Mouse (Mus musculus) retina, embryonic 14.5 days (tissue): ENCODE data around the gene Ubr7.

Experiments
- DNase-seq: peaks from one replicate; pipeline ENCODE4 v3.0.0-alpha.2; 2015; ENCODE audit warnings: low spot score

Ubr7 gene

DNA sequence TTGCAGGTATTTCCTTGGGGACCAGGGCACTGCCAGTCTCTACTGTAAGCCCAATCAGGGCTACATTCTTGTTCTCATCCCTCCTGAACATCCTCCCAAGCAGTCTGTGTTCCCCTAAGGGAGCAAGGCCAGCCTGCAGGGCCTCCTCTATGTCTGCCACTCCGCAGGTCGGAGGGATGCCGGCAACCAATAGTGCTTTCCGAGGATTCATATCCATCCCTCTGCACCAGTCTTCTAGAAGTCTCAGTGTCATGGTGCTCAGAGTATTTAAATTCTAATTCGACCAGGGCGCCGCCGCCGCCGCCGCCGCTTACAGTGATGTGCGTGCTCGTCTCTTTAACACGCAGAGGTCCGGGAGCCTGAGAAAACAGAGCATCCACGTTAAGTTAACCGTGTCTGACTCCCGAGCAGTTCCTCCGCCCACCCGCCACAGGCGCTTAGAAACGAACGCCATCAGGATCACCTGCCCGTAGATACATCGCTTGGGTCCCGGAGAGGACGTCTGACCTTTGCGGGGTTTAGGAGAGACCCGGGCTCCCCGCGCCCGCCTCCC lies 14.7 kb upstream of the Ubr7 start:
- no peak for DNase-seq

DNA sequence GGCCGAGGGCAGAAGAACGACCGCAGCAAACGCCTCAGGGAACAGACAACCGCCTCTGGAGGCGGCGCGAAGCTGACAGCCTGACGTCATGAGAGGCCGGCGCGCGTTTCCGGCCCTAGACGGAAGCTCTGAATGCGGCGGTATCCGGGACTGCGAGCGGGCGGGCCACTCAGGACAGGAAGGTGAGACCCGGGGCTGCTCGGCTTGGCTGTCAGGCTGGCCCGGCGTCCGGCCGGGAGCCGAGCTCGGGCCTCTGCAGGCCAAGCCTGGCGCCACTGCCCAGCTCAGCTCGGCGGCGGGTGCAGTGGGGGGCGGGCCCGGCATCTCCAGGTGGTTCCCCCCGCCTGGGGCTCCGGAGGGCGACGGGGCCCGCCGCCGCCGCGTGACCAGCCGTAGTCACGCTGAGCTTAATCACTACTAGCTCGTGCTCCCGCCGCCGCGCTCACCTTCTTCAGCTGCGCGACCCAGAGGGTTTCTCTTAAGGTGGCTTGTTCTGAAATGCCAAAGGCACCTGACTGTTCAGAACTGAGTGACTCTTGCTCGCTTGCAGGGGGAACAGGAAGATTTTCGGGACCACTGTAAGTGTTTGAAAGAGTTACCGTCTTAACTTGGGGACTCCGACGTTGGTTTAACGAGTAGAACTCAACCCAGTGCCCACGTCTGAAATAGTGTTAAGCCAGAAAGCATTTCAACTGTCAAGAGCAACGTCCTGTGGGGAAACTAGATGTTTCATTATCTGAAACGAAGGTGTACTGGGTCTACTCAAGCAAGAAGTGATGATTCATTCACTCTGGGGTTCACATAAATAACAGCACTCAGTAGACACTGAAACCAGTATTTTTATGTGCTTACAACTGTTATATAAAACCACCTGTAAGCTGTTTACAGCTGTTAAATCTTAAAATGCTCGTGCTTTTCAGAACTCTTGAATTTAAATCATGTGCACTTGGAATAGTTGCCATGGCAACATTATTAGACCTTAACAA lies 13.9 kb upstream of the Ubr7 start, which contains the start of the genes Moap1 and Tmem251:
Moap1 (minus strand) TSS at position 73 of the 986 bp plus-strand sequence.
Tmem251 (plus strand) TSS at position 174 of the 986 bp plus-strand sequence.
- DNase-seq = peak; percentile 92

GRCm38 (mm10) chr12:102744839-102745238 lies 12.9 kb upstream of the Ubr7 start:
- no peak for DNase-seq

GRCm38 (mm10) chr12:102748256-102748655 lies 9.5 kb upstream of the Ubr7 start:
- DNase-seq = no peak

GRCm38 (mm10) chr12:102756304-102756703 lies 1.5 kb upstream of the Ubr7 start:
- DNase-seq = peak; percentile 21

- no peak for DNase-seq
Measured at GRCm38 (mm10) chr12:102757055-102757688, 595 bp upstream of the Ubr7 start.

GRCm38 (mm10) chr12:102758403-102758756 lies 613 bp downstream of the Ubr7 start, which contains the start of gene Gm20604:
Gm20604 (minus strand) TSS chr12:102758672.
- DNase-seq = no peak

- no peak for DNase-seq
Measured at GRCm38 (mm10) chr12:102758936-102759335, 1.2 kb downstream of the Ubr7 start.

DNA sequence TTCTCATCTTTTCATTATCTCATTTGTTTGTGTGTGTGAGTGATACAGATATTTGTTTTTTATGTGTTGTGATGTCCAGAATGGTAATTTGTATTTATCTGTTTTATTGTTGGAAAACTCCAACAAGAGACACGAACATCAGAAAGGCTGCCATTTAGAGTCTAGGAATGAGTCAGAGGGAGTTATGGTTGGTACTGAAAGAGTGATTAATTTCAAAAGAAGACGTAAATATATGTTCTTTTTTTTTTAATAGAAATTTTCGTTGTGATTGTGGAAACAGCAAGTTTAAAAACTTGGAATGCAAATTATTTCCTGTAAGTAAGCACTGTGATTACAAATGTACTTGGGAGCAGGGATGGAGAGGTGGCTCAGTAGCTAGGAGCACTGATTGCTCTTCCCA lies 3.9 kb downstream of the Ubr7 start:
- no peak for DNase-seq

GRCm38 (mm10) chr12:102763696-102764095 lies 5.9 kb downstream of the Ubr7 start:
- DNase-seq = no peak

DNA sequence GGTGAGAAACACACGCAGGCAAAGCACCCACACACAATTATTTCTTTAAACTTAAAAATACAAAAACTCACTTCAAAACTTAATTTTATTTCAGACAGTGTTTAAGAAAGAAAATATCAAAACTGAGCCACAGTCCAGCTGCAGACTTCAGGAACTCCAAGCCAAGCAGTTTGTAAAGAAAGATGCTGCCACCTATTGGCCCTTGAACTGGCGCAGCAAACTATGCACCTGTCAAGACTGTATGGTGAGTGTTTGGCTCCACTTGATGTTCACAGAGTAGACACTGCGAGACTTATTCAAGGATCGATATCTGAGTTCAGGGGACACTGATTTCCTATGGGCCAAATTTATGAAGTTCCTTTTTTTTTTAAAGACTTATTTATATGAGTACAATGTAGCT lies 11.2 kb downstream of the Ubr7 start:
- peak; percentile 9 for DNase-seq

DNA sequence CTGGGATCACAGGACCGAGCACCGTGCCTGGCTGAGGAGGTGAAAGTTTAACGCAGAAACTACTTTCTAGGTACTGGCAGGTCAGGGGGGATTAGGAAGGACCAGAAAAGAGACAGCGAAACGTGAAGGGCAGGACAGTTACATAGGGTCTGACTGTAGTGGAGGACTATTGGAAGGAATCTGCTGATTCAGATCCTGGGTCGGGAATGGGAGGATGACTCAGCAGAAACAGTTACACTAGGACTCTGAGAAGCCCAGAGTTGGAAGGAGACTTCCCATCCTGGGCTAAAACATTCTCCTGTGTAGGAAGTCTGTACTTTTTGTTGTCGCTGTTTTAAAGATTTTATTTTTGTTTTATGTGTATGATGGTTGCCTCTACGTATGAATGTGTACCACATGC lies 13.8 kb downstream of the Ubr7 start:
- DNase-seq = no peak

DNA sequence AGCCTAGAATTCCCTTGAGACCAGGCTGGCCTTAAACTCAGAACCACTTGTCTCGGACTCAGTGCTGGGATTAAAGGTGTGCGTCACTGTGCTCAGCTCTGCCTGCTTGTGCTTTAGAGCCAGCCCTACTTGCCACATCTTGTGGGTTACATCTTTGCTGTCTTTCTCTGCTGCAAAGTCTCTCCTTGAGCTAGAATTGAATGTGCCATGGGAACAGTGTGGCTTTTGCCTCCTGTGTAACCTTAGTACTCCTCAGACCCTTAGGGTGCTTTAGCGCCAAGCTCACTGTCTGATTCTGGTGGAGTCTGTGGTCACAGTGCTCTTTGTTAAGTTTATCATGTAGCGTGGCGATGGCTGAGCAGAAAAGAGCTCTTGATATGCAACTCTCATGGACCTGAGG lies 14.9 kb downstream of the Ubr7 start:
- DNase-seq = no peak

DNA sequence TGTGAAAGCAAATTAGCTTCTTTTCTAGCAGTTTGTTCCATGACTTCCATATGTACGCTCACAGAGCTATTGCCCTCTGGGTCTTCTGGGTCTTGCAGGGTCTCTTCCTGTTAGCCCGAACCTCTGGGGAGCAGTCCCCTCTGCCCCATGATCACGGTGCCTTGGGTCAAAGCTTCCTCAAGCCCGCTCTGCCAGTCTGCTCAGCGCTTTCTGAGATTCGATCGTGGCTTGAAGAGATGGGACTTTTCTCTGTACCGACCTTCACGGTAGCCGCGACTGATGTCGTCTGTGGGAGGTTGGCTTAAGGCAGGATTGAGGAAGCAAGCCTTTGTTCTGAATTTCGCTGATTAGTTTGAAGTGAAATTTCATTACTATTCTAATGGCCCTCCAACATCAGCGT lies 18.3 kb downstream of the Ubr7 start:
- no peak for DNase-seq

DNA sequence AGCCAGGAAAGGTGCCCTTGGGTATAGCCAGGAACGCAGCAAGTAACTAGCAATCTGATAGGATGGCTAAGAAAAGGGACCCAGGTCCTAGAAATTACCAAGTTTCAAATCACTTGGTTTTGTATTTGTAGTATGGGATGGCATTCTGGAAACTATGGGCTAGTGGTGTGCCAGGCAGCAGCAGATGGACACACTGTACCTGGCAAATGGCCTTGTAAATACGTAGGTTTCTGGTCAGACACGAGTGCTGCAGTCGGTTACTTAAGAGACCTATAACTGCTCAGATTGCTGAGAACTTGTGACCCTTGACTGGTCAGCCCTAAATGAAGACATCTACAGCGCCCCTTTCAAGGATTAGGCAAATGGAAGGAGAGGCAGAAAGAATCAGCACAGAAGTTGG lies 20.4 kb downstream of the Ubr7 start:
- DNase-seq = no peak

GRCm38 (mm10) chr12:102779452-102779851 lies 21.7 kb downstream of the Ubr7 start:
- DNase-seq = peak; percentile 18

DNA sequence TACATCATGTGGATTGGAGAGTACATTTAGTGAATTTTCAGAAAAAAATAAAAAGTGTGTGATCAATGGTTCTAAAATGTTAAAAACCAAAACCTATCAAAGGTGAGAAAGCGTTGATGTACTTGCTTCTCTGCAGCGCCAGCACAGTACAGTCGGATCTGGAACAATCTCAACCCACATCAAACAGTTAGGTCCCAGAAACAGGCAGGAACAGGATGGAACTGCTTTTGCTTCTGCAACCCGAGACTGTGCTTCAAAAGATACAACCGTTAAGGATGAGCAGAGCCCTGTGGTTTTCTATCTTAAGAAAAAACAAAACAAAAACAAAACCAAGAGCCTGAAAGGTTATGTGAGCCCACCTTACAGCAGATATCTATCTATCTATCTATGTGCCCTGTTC lies 25.1 kb downstream of the Ubr7 start:
- no peak for DNase-seq

DNA sequence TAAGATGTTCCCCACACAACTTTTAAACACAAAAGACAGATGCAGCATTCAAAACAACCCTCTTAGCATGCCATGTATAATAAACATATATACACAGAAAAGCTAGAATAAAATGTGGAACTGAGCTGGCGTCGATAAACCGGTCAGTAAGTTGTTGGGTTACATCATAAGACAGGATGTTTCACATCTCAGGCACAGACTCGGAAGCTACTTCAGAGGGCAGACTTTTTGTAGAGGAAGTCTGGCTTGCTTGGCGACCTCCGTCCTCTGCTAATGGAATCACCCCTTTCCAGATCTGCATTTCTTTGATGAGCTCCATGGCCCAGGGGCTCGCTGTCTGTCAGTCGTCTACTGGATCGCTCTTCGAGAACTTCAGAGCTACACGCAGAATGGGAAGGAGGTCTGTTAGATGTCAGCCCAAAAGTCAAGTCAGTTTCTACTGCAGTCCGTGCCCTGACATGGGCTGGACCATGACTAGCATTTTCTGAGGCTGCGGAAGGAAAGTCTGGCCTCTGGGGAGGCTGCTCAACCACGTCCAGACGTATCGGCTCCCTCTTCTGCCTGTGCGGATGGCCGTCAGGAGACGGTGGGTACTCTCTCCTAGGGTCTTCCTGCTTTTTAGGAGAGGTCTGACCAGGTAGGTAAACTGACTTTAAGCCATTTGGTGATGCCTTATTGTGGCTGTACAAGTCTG lies 27.3 kb downstream of the Ubr7 start:
- no peak for DNase-seq

- no peak for DNase-seq
Measured at GRCm38 (mm10) chr12:102785593-102785985, 27.8 kb downstream of the Ubr7 start.

DNA sequence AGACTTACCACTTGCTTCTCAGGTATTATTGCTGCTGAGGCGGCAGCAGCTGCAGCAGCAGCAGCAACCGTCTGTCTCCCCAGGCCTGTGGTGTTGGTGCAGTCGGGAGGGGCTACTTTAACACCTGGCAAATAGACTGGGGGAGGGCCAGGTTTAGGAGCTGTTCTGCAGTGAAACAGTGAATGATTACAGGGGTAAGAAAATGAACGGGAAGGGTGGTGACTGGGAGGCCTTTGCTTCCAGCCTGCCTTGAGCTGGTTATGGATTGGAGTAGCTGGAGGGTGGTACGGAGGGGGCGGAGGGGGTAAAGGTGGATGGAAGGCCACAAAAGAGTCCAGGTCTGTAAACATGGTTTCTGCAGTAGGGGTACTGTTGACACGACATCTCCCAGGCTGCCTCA lies 30.2 kb downstream of the Ubr7 start:
- no peak for DNase-seq

DNA sequence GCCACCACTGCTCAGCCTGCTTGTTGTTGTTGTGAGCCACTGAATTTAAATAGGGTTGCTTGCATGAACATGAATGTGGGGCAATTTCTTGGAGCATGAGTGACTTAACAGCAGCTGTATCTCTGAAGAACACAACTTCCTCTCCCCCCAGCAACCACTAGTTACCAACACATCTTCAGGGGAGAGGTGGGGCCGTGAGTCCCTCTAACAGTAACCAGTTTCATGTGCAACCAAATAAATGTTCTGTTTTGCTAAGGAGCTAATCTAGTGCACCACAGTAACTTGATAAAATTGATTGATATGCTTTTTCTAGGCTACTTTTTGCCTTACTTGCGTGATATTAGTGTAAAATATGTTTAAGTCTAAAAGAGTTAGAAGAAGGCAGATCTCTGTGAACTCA lies 41.8 kb downstream of the Ubr7 start:
- DNase-seq = no peak

GRCm38 (mm10) chr12:102814858-102815257 lies 57.1 kb downstream of the Ubr7 start:
- DNase-seq = no peak
